Mouse (Mus musculus) liver, embryonic 15.5 days (tissue): ENCODE data around the gene Smoc2. TPM values are rescaled to one million over a fixed set of nuclear protein-coding genes. Genes with fewer than 3 reads are reported as not detected.

Experiments
- ATAC-seq: fragments of 200-750 bp; cut with Nextera tagmentation; 2 replicates; pipeline ENCODE4 v1.8.0; 2017; ENCODE audit warnings: moderate number of reproducible peaks, mild to moderate bottlenecking, moderate library complexity; ENCODE audit not compliant: insufficient read depth
- H3K27ac ChIP-seq: fragments of 300-500 bp; sonication (generic); replicated peaks from 2 replicates; pipeline ENCODE4 v1.5.1; 2015; ENCODE audit warnings: mild to moderate bottlenecking, inconsistent platforms
- H3K27me3 ChIP-seq: fragments of 300-500 bp; sonication (generic); 2 replicates; pipeline ENCODE4 v1.6.1; 2015; ENCODE audit warnings: mild to moderate bottlenecking, inconsistent platforms
- H3K36me3 ChIP-seq: fragments of 300-500 bp; sonication (generic); replicated peaks from 2 replicates; pipeline ENCODE4 v1.6.1; 2015; ENCODE audit warnings: moderate library complexity, mild to moderate bottlenecking, inconsistent platforms
- H3K4me1 ChIP-seq: fragments of 300-500 bp; sonication (generic); replicated peaks from 2 replicates; pipeline ENCODE4 v1.6.1; 2015; ENCODE audit warnings: inconsistent platforms
- H3K4me2 ChIP-seq: fragments of 300-500 bp; sonication (generic); 2 replicates; pipeline ENCODE4 v1.6.1; 2015; ENCODE audit warnings: moderate library complexity, mild to moderate bottlenecking, inconsistent platforms
- H3K4me3 ChIP-seq: fragments of 300-500 bp; sonication (generic); replicated peaks from 2 replicates; pipeline ENCODE4 v1.5.1; 2015; ENCODE audit warnings: mild to moderate bottlenecking, inconsistent platforms
- H3K9ac ChIP-seq: fragments of 300-500 bp; sonication (generic); 2 replicates; pipeline ENCODE4 v1.6.1; 2015; ENCODE audit warnings: moderate library complexity, mild to moderate bottlenecking, inconsistent platforms
- H3K9me3 ChIP-seq: fragments of 300-500 bp; sonication (generic); replicated peaks from 2 replicates; pipeline ENCODE4 v1.6.1; 2016; ENCODE audit warnings: inconsistent platforms
- WGBS: fragments of 180-500 bp; shearing (Covaris S2); methylation state at CpG from one replicate; pipeline ENCODE4 v1.1.7; 2015; ENCODE audit warnings: mixed read lengths; ENCODE audit not compliant: insufficient replicate concordance; 5-methylcytosine and 5-hydroxymethylcytosine counted together
- polyA plus RNA-seq: library from polyadenylated mRNA; unstranded; fragments of >200 nt; fragmentation: Nextera tagmentation; extraction: Ambion mirVana; gene quantifications from 2 replicates; pipeline ENCODE4 v1.2.1, GENCODE M21; 2015

The Smoc2 gene
- polyA plus RNA-seq, 1 experiment from 2014 or later: 5.8 TPM

DNA sequence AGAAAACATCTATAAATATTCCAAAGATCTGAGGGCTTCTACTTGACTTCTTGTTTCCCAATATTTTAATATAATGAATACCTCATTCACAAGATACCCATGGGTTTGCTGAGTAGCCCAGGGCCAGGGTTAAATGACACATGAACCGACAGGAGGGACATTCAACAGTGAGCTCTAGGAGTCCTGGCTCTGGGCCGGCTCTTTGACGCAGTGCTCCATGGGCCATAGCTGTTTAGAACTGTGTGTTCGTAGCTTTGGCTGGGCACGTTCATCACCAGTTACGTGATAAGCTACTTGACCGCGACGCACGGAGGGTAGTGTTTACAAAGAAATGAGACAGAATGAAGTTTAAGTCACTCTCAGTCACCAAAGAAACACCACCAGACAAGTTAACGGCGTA lies 101.2 kb downstream of the Smoc2 start:
- H3K4me3 ChIP-seq: no peak overlapping the region
- no peaks in the 10 kb centered on the region for H3K9me3 ChIP-seq
- no peak overlapping the region for H3K27ac ChIP-seq
- no peak overlapping the region for H3K4me2 ChIP-seq
- H3K27me3 ChIP-seq: no peaks in the 10 kb centered on the region
- WGBS: 65% methylated on average over 12 of the region's 12 CpGs
- H3K36me3 ChIP-seq: no peaks in the 10 kb centered on the region
- H3K9ac ChIP-seq: no peak overlapping the region
- ATAC-seq: no peak
- no peaks in the 10 kb centered on the region for H3K4me1 ChIP-seq

GRCm38 (mm10) chr17:14381482-14381881 lies 102.2 kb downstream of the Smoc2 start:
- H3K36me3 ChIP-seq: no peaks in the 10 kb centered on the region
- 35% methylated on average over 7 of the region's 7 CpGs for WGBS
- ATAC-seq: no peak

DNA sequence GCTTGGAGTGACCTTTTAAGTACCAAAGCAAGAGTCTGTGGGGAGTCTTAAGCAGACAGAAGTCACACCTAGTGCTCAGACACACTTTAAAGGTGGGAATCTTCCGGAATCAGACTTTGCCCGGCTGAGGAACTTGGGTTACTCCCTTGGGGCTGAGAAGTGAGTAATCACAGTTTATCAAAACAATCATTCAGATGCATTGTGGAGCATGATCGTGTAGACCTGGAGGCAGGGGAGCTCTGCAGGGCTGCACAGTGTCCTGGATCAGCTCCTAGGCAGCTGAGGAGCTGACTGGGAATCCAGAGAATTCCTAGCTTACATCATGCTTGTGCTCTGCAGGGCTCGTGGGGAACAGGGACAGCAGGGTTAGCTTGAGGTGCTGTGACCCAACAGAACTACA lies 104.7 kb downstream of the Smoc2 start:
- Histone ChIP-seq H3K9me3 (no peaks in the 10 kb centered on the region), H3K4me2 (no peak overlapping the region), H3K4me3 (no peak overlapping the region), H3K4me1 (no peaks in the 10 kb centered on the region), H3K27ac (no peak overlapping the region), H3K9ac (no peak overlapping the region), H3K27me3 (no peaks in the 10 kb centered on the region), H3K36me3 (no peaks in the 10 kb centered on the region)
- no peak for ATAC-seq
- whole genome bisulfite sequencing: 51% methylated on average over 4 of the region's 4 CpGs

More at GRCm38 (mm10) chr17:14381482-14381881, 102.2 kb downstream of the Smoc2 start:
- Histone ChIP-seq H3K4me3 (no peak overlapping the region), H3K9ac (no peak overlapping the region), H3K27ac (no peak overlapping the region), H3K9me3 (no peaks in the 10 kb centered on the region), H3K27me3 (no peaks in the 10 kb centered on the region), H3K4me2 (no peak overlapping the region), H3K4me1 (no peaks in the 10 kb centered on the region)

DNA sequence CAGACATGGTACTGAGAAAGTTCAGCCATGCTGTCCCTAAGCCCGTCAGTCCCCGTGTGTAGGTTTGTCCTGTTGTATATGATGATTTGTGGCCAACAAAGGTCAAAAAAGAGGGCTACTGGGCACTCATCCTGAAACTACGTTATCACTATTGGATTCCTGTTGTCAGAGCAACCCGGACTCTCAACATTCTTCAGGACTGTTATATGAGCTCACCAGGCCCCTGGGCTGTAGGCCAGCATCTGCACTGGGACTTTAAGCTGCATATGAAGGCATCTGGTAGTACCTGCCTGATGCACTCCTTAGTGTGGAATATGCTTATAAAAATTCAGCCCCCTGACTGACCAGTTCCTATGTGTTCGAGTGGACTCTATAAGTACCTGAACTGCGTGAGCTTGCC lies 105.7 kb downstream of the Smoc2 start:
- H3K27me3 ChIP-seq: no peaks in the 10 kb centered on the region
- H3K36me3 ChIP-seq: no peaks in the 10 kb centered on the region
- no peak overlapping the region for H3K4me2 ChIP-seq
- H3K27ac ChIP-seq: no peak overlapping the region
- H3K9me3 ChIP-seq: no peaks in the 10 kb centered on the region
- H3K9ac ChIP-seq: no peak overlapping the region
- no peaks in the 10 kb centered on the region for H3K4me1 ChIP-seq
- no peak overlapping the region for H3K4me3 ChIP-seq
- ATAC-seq: no peak
- 68% methylated on average over 6 of the region's 6 CpGs for WGBS

DNA sequence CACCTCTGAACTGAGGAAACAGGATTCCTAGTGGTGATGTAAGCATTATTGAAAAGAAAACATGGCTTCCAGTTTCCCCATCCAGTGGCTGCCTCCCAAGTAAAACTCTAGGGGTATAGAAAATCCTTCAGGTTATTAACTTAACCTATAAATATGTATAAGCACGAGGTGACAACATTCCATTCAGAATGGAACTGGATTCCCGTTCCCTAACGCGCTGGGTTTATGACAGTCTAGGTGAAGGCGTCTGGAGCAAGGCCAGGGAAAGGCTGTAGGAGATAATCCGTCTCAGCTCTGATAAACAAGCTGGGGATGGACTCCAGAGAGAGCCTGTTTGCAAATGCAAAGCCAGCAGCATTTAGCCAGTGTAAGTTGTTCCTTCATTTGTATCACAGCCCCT lies 108.0 kb downstream of the Smoc2 start:
- no peaks in the 10 kb centered on the region for H3K4me1 ChIP-seq
- H3K27ac ChIP-seq: no peak overlapping the region
- WGBS: 40% methylated on average over 6 of the region's 6 CpGs
- H3K36me3 ChIP-seq: no peaks in the 10 kb centered on the region
- H3K9ac ChIP-seq: no peak overlapping the region
- H3K9me3 ChIP-seq: no peaks in the 10 kb centered on the region
- H3K4me3 ChIP-seq: no peak overlapping the region
- no peak overlapping the region for H3K4me2 ChIP-seq
- no peaks in the 10 kb centered on the region for H3K27me3 ChIP-seq
- ATAC-seq: no peak

GRCm38 (mm10) chr17:14392443-14392842 lies 113.1 kb downstream of the Smoc2 start:
- 50% methylated on average over 2 of the region's 2 CpGs for WGBS
- Histone ChIP-seq H3K4me1 (no peaks in the 10 kb centered on the region), H3K9me3 (no peaks in the 10 kb centered on the region)

DNA sequence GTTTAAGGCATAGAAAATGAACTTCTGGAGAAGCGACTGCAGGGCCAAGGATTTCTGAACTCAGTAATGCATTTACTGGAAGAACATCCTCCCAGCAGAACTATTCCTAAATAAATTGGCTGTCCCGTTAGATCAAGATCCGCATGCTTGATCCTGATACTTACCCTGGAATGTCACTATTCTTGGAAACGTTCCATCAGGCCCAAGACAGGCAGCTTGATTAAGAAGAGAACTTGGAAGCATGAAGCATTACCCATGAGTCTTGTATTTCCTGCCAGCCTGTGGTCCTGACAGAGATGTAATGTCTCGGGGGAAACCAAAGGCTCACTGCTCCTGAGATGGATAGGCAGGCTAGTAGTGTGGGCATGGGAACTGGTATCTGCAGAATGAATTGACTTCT lies 115.6 kb downstream of the Smoc2 start:
- 58% methylated on average over 5 of the region's 5 CpGs for WGBS
- ATAC-seq: no peak

More at GRCm38 (mm10) chr17:14392443-14392842, 113.1 kb downstream of the Smoc2 start:
- Histone ChIP-seq H3K4me2 (no peak overlapping the region), H3K27me3 (no peaks in the 10 kb centered on the region), H3K4me3 (no peak overlapping the region), H3K27ac (no peak overlapping the region), H3K36me3 (no peaks in the 10 kb centered on the region), H3K9ac (no peak overlapping the region)
- ATAC-seq: no peak

DNA sequence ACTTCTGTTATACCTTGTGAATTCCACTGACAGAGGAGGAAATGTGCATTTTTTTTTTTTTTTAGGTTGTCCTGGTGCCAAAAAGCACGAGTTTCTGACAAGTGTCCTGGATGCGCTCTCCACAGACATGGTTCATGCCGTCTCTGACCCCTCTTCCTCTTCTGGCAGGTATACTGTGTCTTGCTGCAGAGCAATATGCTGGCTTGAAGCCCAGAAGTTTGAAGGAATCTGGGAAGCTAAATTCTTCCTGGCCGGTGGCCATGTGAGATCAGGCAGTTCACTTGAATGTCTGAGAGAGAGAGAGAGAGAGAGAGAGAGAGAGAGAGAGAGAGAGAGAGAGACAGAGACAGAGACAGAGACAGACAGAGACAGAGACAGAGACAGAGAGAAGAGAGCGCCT lies 118.2 kb downstream of the Smoc2 start:
- 63% methylated on average over 5 of the region's 5 CpGs for WGBS
- no peak overlapping the region for H3K9ac ChIP-seq
- no peak overlapping the region for H3K4me3 ChIP-seq
- ATAC-seq: no peak
- no peak overlapping the region for H3K27ac ChIP-seq
- H3K4me1 ChIP-seq: 0 out of 2 replicates have a peak, but pooled peaks cover 2% of the 10 kb centered on the region
- no peak overlapping the region for H3K4me2 ChIP-seq
- no peaks in the 10 kb centered on the region for H3K9me3 ChIP-seq
- no peaks in the 10 kb centered on the region for H3K27me3 ChIP-seq
- no peaks in the 10 kb centered on the region for H3K36me3 ChIP-seq

More for the DNA sequence above, 115.6 kb downstream of the Smoc2 start:
- Histone ChIP-seq H3K4me3 (no peak overlapping the region), H3K4me2 (no peak overlapping the region), H3K9ac (no peak overlapping the region), H3K9me3 (no peaks in the 10 kb centered on the region), H3K4me1 (0 out of 2 replicates have a peak, but pooled peaks cover 2% of the 10 kb centered on the region), H3K27ac (no peak overlapping the region), H3K36me3 (no peaks in the 10 kb centered on the region), H3K27me3 (no peaks in the 10 kb centered on the region)

GRCm38 (mm10) chr17:14398650-14399424 lies 119.5 kb downstream of the Smoc2 start:
- ATAC-seq: peak; percentile 73
- H3K4me2 ChIP-seq: no peak overlapping the region
- H3K27me3 ChIP-seq: no peaks in the 10 kb centered on the region
- 0 out of 2 replicates have a peak, but pooled peaks cover 2% of the 10 kb centered on the region for H3K4me1 ChIP-seq
- no peak overlapping the region for H3K9ac ChIP-seq
- H3K9me3 ChIP-seq: no peaks in the 10 kb centered on the region
- no peaks in the 10 kb centered on the region for H3K36me3 ChIP-seq
- 64% methylated on average over 8 of the region's 8 CpGs for WGBS
- H3K27ac ChIP-seq: 0 out of 2 replicates have a peak overlapping the region, but pooled peaks have one; percentile 29
- no peak overlapping the region for H3K4me3 ChIP-seq

DNA sequence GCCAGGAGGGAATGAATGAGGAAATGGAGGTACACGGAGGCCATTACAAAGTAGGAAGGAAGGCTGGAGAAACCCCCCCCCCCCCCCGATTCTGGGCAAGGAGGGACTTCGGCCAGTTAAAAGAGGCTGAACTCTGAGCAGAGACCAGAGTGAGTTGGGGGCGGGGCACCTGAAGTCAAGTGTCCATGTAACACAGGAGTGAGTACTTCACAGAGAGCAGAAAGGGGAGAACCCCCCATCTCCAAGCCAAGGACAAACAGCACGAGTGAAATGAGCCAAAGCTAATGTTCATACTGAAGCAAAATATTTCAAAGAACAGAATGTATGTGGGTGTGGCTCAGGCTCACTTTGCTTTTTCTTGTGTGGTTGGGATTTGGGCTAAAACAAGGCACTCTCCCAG lies 121.7 kb downstream of the Smoc2 start:
- Histone ChIP-seq H3K4me1 (0 out of 2 replicates have a peak, but pooled peaks cover 2% of the 10 kb centered on the region), H3K4me2 (no peak overlapping the region), H3K4me3 (no peak overlapping the region), H3K9me3 (no peaks in the 10 kb centered on the region), H3K27ac (no peak overlapping the region), H3K27me3 (no peaks in the 10 kb centered on the region), H3K9ac (no peak overlapping the region), H3K36me3 (no peaks in the 10 kb centered on the region)
- ATAC-seq: no peak
- WGBS: 58% methylated on average over 5 of the region's 5 CpGs

GRCm38 (mm10) chr17:14407874-14408273 lies 128.6 kb downstream of the Smoc2 start:
- ATAC-seq: no peak
- H3K4me3 ChIP-seq: no peak overlapping the region

More at GRCm38 (mm10) chr17:14407874-14408273, 128.6 kb downstream of the Smoc2 start:
- WGBS: 58% methylated on average over 5 of the region's 5 CpGs
- no peak overlapping the region for H3K9ac ChIP-seq
- H3K27ac ChIP-seq: no peak overlapping the region
- no peak overlapping the region for H3K4me2 ChIP-seq
- no peaks in the 10 kb centered on the region for H3K36me3 ChIP-seq
- H3K27me3 ChIP-seq: no peaks in the 10 kb centered on the region
- no peaks in the 10 kb centered on the region for H3K9me3 ChIP-seq
- no peaks in the 10 kb centered on the region for H3K4me1 ChIP-seq
